Mouse (Mus musculus) layer of hippocampus, adult 8-10 months (tissue): ENCODE measurements around the gene Slc25a45. TPM values are rescaled to one million over a fixed set of nuclear protein-coding genes. Genes with fewer than 3 reads are reported as not detected.

Source experiments
- DNase-seq, 2 experiments: peaks; one replicate each; pipeline ENCODE4 v3.0.0; 2022; ENCODE audit warnings: low spot score in 2 of 2
- total RNA-seq, 4 experiments: library from RNA; stranded (reverse); gene quantifications; 2 replicates each; pipeline ENCODE4 v1.2.4; 2022

Gene Slc25a45
- total RNA-seq, 4 experiments from 2014 or later, result 3.1 to 7.1 (median 4.5) TPM

DNA sequence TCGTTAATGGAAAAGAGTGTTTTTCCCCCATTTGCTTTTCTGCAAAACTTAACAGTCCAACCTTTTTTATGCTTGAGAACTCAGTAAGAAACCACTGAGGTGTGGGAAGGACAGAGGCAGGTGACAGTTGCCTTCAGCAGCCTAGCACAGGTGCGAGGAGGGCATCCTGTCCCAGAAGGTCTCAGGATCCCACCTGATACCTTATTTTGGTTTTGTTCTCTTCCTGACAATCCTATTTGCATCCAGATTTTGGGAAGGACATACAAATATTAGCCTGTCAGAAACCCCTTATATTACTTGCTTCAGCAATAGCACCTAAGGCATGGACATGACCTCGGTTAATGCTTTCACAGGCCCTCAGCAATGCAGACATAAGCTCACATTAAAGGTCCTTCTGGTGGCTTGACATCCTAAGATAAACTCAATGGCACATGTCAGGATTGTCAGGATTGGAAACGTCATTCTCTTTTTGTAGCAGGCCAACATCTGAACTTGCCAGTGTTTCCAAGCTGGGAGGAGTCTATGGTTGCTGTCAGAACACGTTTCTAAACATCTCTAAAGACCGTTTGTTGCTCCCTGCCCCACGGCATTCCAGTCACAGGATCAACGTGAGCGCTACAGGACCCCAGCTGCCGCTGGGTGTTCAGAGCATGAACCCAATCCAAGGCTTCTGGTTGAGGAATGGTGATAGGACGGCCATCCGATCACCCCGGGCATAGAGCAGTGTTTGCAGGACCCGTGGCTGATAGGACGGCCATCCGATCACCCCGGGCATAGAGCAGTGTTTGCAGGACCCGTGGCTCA, 37.3 kb upstream of the Slc25a45 start:
- no peak for DNase-seq

DNA sequence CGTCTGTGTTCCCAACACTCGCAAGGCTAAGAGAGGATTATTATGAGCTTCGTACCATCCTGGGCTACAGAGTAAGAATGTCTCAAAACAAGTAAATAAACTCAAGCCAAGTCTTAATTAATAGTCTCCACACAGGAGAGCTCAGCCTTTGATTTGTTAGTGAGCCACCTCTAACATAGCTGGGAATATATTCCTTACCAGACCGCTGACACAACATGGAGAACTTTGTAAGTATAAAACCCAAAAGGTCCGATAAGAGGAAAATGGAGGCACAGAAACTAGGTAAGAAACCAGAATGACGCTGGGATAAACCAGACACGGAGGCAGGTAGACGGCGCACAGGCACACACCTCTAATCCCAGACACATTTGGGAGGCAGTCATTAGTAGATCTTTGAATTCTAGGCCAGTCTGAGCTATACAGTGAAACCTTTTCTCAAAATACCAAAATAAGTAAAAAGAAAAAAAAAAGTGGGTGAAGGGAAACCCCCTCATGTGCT, 36.7 kb upstream of the Slc25a45 start:
- no peak for DNase-seq

DNA sequence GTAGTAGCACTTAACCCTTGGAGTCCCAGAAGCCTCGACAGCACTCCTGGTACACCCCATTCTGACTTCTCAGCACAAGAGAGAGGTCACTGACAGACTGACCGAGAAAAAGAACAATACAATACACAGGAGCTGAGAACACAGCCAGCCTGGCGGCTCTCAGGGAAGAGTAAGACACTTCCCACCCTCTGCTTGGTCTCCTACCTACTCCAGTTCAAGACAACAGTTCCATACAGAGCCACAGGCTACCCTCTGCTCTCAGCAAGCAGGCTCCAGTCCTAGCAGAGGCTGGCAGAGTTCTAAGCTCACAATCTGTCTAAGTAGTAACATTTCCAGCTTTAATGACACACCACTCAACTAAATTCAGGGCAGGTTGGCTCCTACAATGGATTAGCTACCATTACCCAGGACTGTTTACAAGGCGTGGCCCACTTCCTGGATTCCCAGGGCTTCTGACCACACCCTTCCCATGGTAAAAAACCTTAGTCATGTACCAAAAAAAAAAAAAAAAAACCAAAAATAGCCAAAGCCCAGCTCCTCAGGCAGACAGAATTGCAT, 36.1 kb upstream of the Slc25a45 start:
- DNase-seq, result no peak

DNA sequence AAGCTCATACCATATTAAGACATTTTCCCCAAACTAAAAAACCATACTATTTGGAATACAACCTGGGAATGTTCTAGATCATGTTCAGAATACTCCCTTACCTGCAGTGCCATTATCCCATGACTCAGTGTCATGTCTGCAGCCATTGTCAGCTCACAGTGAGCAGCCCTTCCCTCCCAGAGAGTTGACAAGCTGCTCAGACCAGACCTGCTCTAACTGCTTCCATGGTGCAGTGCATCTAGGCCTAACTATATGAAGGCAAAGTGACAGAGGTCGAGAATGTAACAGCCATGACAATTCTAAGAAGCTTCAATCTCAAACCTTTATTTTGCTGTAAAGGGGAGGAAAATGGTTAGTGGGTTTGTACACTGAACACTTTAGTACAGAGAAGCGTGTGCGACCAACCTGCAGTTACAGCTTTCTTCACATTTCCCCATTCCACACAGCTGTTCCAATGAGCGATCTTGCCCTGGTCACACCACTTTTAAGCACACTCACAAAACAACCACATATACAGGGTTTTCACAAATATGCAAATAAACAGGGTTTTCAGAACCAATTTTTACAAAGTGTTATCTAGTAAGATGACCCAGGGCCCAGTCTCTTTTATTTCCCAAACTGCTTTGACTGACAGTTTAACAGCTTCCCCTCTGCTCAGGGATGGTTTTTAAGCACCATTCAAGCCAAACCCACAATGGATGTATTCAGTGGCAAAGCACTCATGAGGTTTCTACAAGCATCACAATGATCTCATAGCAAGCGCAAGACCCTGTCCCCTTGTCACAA, 35.4 kb upstream of the Slc25a45 start:
- DNase-seq, result no peak

DNA sequence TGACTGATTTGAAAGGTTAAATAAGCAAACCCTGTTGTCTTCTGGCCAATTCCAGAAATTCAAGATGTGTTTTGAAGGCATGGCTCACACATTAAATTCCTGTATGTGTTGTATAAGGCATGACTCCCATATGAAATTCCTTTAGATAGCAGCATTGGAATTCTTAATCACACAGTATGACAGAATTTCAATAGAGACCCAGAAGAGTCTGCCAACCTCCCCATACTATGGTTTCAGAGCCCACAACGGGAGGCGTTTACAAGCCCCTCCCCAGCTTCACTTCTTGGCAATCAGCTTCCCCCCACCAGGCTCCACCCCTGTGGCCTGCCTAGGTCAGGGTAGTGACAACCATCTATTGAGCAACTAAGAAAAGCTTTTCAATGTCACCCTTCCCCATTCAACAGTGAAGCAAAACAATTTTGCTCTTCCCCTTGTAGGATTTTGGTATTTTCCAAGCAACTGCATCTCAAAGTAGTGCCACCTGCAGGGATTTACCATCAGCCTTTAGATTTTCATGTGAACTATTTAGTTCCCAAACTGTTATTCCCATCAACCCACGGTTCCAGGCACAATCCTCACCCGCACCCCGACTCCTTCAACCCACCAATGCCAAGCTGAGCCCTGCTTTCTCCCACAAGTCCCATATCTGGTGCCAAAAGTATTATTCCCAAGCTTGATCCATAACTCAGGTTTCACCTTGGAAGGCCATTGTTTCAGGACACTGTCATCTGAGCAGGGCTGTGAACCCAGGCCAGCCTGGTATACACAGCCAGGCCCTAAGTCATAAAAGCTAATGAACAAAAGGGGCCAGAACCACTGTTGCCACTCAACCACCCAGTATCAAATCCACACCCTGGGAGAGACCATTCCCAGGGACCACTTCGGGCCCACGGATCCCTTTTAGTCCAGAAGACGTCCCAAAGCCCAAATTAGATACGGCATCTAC, 34.5 kb upstream of the Slc25a45 start:
- no peak for DNase-seq

DNA sequence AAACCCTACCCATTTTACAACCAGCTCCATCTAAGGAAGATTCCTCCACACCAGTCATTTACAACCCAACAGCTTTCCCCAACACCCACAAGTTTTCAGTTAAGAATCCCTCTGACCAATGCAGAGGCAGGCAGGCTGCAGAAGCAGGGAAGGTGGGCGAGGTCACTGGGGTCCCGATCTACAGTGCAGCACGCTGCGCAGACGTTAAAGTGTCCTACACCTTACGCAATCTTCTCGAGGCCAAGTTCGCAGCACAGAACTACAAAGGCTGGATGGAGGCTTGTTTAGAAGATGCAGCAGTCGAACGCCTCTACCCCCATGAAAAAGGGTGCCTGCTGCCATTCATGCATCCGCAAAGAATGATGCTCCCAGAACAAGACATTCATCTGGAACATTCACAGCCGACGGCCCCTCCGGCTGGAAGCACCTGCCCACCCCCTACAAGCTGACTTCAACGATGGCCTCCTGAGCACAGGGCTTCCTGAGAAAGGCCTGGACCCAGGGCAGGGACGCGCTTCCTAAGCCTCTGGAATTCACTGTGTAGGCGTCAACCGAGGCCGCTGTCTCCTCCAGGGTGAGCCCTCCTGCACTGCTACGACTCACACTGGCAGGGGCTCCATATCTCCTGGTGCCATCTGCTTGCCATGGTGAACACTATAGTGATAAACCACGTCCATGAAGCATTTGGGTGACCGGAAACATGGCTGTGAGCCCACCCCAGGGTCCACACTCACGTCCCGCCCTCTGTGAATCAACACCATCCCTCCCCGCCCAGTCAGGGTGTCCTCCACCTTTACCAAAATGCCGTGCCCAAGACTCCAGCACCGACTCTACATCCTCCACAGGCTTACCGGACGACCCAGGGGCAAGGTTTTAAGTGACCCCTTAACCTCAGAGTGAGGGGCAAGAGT, 33.6 kb upstream of the Slc25a45 start:
- no peak for DNase-seq

DNA sequence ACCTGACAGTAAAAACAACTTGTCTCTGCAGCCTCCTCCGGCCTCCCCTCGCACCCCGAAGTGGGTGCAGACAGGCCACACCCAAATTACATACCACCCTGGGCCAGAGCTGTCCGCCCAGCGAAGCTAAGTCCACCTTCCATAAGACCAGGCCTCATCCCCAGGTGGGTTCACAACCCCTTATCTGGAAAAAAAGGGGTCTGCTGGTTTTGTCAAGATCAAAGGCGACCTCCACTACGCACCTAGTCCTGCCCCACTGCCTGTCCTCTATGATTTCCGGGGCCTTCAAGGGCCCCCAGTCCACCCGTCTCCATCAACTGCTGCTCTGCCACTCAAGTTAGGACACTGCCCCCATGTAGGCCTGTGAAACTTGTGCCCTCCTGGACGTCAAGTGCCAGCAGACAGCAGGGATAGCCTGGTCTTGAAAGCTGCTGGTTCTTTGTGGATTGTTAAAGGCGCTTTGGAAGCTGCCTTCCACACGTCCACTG, 32.7 kb upstream of the Slc25a45 start:
- no peak for DNase-seq

DNA sequence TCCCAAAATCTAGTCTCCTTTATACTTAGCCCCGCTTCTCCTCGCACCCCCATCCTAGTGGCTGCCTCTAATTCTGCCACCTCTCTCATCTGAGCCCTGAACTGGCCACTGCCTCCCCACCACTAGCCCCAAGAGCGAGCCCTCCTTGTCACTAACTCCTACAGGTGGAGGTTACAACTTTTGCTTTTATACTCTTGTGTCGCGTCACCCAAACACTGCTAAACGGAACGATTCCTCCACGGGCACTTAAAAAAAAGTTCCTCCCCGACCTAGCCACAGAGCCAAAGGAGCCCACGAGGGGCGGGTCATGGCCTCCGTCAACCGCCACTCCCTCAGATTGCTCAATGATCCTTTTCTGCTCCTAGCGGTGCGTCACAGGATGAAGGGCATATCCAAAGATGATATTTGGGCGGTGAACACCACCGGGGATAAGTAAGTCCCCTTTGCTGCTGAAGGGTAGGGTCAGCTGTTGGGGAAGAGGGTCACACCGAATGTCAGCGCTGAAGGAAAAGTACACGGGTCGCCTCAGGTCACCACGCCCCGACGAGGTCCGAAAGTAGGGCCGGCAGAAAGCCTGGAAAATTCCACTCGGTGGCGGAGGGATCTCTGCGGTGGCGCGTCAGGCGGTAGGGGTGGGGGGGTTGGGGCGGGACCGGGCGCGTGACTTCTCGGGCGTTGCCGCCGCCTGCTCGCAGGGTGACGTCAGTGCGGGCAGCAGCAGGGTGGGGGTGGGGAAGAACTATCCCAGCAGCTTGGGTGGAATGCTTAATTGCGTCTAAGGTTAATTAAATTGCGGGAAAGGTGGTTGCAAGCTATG, 32.1 kb upstream of the Slc25a45 start:
- DNase-seq, result peak; percentile 87 to 89

DNA sequence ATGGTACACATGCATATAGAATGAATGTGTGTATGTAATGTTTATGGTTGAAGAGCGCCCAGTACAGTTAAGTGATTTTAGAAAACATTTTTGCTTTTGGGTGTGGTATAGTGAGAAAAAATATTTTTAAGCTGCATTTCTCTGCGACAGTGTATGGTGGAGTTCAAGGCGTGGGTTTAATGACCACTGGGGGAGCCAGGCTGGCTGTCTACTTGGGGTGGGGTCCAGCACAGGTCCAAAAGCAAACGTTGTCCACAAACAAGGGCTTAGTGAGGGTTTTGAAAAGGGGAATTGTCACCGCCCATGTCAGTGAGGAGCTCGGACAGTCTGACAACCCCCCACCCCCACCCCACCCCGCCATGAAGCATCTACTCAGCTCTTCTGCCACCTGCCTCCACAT, 31.5 kb upstream of the Slc25a45 start:
- DNase-seq, result no peak

DNA sequence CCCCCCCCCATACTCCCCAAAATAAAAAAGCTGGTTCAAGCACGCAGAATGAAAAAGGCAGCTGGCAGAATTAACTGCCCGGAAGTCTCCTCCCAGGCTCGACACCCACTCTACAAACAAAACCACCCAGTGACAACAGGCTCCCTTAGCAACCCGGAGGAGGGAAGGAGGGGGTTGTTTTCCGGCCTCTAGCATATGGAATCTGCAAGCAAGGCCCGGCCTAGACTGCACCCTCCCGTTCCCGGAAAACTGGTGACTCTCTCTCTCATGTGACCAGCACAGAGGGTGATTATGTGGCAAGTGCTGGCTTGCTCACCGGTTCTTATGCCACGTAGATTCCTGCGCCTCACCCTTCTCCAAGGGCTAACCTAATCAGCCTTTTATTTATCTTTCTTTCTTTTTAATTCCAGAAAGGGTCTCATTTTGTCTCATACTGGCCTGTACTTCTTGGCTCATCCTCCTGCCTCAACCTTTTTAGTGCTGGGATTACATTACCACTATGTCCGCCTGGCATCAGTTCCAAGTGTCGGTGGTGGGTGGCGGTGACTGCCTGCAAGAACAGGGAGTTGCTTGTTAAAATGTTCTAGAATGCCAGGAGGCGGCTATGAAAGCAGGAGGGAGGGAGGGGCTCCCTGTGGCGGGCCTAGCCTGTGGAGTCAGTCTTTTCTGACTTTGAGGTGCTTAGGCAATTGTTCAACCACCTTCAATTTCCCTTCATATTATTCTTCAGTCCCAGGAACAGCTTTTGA, 30.9 kb upstream of the Slc25a45 start:
- peak; percentile 94 to 96 for DNase-seq

DNA sequence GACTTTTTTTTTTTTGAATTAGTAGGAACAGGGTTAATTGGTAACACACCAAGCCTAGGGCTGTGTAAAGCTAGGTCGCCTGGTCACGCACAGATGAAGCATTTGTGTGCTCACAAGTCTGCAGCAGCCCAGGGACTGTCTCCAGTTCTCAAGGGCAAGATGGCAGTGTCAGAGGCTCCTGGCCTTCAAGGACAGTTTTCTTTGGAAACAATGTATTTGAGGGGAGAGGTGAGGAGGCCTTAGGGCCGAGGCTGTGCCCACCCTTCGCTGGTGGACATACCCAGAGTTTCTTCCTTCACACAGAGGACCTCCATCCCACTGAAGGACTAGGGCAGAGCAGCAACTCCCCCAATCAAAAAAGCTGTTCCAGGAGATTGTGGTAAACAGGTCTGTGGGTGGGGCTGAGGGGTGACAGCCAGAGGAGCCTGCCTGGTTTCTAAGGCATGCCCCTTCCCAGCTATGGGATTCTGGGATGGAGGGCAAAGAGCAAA, 30.3 kb upstream of the Slc25a45 start:
- DNase-seq, result no peak

DNA sequence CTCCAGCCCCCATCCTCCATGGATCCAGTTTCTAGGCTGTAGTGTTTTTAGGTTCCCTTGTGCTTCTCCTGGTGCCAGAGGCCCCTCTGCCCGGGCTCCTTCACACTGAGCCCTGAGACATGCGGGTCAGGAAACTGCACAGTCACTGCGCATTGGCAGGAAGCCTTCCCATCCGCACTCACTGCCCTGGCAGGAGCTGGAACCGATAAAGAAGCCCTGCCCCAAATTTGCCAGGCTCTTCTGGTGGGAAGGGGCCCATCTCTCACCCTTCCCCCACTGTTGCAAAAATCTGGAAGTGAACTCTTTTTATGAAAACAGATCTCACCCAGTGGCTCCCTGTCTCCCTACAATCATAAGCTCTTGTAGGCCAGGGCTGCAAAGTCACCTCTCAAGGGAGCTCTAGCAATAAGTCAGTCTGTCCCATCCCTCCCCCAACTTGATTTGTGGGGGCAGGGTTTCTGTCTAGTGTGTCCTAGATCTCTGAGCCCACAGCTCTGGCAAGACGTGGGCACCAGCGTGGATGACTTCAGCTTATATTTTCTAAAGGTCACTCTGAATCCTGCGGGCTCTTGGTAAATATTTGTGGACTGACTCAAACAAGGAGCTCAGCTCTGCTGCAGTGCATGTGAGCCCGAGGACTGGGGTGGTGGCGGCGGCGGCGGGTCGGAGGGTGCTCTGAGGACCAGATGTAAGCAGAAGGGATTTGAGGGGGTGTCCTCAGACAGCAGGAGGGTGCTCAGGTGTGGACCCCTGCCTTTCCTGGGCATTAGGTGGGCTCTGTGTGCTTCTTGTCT, 29.4 kb upstream of the Slc25a45 start:
- DNase-seq, result peak in 1 of 2 experiments; percentile 54

DNA sequence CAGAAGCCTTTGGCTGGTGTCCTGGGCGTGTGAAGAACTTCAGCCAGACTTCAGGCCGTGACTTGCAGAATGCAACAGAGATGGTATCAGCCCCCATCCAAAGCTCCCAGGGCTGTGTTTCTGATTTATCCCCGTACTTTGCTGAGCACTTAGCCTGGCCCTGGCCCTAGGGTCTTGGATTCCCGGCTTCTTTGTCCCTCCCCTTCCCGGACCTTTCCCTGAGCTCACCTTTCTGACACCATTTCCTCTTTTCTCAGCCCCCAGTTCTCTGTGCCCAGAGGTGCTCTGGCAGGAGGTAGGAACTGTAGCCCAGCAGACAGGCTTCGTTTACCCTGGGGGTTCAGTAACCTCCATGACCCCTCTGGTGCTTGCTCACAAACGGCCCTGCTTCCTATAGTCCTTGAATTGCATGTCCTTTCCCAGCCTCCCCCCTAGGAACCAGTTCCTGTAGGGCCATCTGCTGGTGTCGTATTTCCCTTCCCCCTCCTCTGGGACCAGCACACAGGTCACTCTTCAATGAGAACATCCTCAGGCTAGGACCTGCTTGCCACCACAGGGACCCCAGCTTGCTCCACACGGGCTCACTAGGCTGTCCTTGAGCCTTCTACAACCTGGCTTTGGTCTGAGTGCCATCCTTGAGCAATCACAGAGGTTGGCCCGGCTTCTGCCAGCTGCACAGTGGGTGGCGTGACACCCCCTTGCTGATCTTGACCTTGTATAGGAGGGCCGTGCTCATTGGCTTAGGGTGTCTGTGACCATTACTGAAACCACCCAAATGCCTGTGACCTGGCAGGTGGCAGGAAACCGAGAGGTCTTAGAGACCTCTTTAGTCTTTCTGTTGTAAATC, 28.6 kb upstream of the Slc25a45 start:
- DNase-seq, result no peak

DNA sequence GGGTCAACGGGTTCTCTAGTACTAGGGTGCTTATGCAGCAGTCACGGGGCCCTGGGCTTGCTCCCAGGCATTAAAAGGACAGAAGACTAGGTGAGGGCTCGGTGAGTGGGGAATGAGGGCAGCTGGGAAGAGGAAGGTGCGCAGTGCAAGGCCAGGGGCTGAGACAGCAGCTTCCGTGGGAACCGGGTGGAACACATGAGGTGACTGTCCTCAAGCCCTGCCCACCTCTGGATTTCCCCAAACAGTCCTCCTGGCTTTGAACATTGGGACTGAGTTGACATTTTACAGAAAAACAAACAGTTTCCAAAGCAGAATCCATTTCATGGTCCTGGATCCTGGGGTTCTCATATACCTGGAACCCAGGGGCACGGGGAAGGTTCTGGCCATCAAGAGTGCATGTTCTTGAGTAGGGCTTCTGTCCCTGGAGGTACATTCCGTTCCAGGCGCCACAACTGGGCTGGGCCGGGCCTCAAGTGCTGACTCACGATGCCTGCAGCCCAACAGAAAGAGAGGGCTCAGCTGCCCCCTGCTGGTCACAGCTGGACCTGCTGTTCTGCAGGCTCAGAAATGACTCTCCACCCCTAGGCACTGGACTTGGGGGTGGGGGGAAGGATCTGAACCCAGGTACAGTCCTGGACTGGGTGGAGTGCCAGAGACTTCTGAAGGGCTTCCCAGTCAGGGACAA, 27.6 kb upstream of the Slc25a45 start:
- DNase-seq, result peak; percentile 87 to 96

DNA sequence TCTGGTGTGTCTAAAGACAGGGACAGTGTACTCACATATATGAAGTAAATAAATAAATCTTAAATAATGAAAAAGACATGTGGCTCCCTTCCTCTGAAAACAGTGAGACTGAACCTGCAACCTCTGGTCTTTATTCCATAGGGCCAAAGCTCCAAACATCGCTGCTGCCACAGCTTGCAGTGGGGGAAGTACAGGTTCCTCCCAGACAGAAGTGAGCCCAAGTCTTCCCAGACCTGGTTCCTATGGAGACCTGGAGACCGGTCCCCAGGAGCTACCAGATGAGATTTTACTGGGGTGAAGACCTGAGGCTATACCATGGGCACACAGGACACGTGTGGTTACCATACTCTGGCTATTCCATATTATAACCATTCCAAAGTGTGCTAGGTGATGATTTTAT, 26.7 kb upstream of the Slc25a45 start:
- no peak for DNase-seq
